Mouse (Mus musculus) embryonic facial prominence, embryonic 14.5 days (tissue): ENCODE measurements around the gene Zbtb4. TPM values are rescaled to one million over a fixed set of nuclear protein-coding genes. Genes with fewer than 3 reads are reported as not detected.

ENCODE experiments used
- ATAC-seq: fragments of 200-750 bp; cut with Nextera tagmentation; 2 replicates; pipeline ENCODE4 v1.8.0; 2017; ENCODE audit warnings: low read depth, moderate number of reproducible peaks, moderate TSS enrichment
- DNase-seq: peaks from one replicate; pipeline ENCODE4 v3.0.0-alpha.2; 2015; ENCODE audit warnings: low spot score
- H3K27ac ChIP-seq: fragments of 300-500 bp; sonication (generic); replicated peaks from 2 replicates; pipeline ENCODE4 v1.5.1; 2014; ENCODE audit warnings: low read depth, mild to moderate bottlenecking, low read length, moderate library complexity
- H3K27me3 ChIP-seq: fragments of 300-500 bp; sonication (generic); replicated peaks from 2 replicates; pipeline ENCODE4 v1.6.1; 2014; ENCODE audit warnings: low read length; ENCODE audit not compliant: control insufficient read depth, insufficient read depth
- H3K36me3 ChIP-seq: fragments of 300-500 bp; sonication (generic); 2 replicates; pipeline ENCODE4 v1.6.1; 2014; ENCODE audit warnings: low read length, mixed read lengths; ENCODE audit not compliant: control insufficient read depth, insufficient read depth
- H3K4me1 ChIP-seq: fragments of 300-500 bp; sonication (generic); 2 replicates; pipeline ENCODE4 v1.6.1; 2014; ENCODE audit warnings: antibody characterized with exemption, low read length; ENCODE audit not compliant: control insufficient read depth, insufficient read depth
- H3K4me2 ChIP-seq: fragments of 300-500 bp; sonication (generic); 2 replicates; pipeline ENCODE4 v1.6.1; 2014; ENCODE audit warnings: low read depth, mild to moderate bottlenecking, low read length, moderate library complexity, mixed read lengths
- H3K4me3 ChIP-seq: fragments of 300-500 bp; sonication (generic); 2 replicates; pipeline ENCODE4 v1.5.1; 2014; ENCODE audit warnings: low read depth, mild to moderate bottlenecking, low read length
- H3K9ac ChIP-seq: fragments of 300-500 bp; sonication (generic); 2 replicates; pipeline ENCODE4 v1.6.1; 2014; ENCODE audit warnings: low read depth, mild to moderate bottlenecking, low read length, moderate library complexity, mixed read lengths
- H3K9me3 ChIP-seq: fragments of 300-500 bp; sonication (generic); 2 replicates; pipeline ENCODE4 v1.6.1; 2016; ENCODE audit warnings: low read length; ENCODE audit not compliant: control insufficient read depth
- WGBS: fragments of 180-500 bp; shearing (Covaris S2); extraction: QIAGEN DNeasy Blood & Tissue Kit; methylation state at CpG from one replicate; pipeline ENCODE4 v1.1.7; 2014; 5-methylcytosine and 5-hydroxymethylcytosine counted together
- polyA plus RNA-seq: library from polyadenylated mRNA; unstranded; fragments of >200 nt; fragmentation: Nextera tagmentation; extraction: Ambion mirVana; gene quantifications from 2 replicates; pipeline ENCODE4 v1.2.1, GENCODE M21; 2014

The Zbtb4 gene
- polyA plus RNA-seq, 1 experiment from 2014 or later, result 3.9 TPM

DNA sequence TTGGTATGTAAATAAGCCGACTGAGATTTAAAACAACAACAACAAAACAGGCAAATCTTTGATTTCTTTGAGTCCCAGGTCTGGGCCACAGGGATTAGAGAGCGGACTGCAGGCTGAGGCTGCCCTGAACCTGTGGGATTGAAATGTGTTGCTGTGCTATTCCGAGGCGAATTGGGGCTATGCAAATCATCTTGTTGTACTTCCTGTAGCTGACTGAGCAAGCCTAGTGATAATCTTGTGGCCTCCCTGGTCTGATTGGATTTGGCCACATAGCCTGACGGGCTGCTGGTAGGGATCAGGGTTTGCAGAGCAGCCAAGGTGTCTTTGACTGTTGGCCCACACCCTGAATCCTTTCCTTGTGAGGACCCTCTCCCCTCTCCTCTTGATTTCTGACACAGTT lies 9.2 kb downstream of the Zbtb4 start:
- no peaks in the 10 kb centered on the region for H3K9me3 ChIP-seq
- WGBS, result 49% methylated on average over 5 of the region's 5 CpGs
- H3K4me3 ChIP-seq, result no peak overlapping the region
- H3K4me2 ChIP-seq, result no peak overlapping the region
- no peak overlapping the region for H3K9ac ChIP-seq
- no peaks in the 10 kb centered on the region; the same call in 1 of the 2 replicates for H3K4me1 ChIP-seq
- no peaks in the 10 kb centered on the region for H3K27me3 ChIP-seq
- H3K27ac ChIP-seq, result no peak overlapping the region
- DNase-seq (no peak), ATAC-seq (no peak)
- peaks cover 29% of the 10 kb centered on the region for H3K36me3 ChIP-seq

DNA sequence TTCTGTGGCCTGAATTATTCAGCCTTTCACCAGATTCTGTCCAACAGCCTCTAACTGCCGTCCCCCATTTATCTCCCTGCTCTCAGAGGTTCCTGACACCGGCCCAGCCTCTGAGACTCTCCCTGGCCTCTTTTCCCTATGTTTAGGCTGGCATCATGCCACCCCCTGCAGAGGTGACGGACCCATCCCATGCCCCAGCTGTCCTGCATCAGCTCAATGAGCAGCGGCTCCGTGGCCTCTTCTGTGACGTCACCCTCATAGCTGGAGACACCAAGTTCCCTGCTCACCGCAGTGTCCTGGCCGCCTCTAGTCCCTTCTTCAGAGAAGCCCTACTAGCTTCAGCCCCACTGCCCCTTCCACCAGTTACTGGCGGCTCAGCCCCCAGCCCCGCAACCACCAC lies 10.0 kb downstream of the Zbtb4 start:
- Histone ChIP-seq H3K9ac (0 out of 2 replicates have a peak overlapping the region, but pooled peaks have one; percentile 8), H3K9me3 (no peaks in the 10 kb centered on the region), H3K27ac (no peak overlapping the region), H3K4me2 (no peak overlapping the region), H3K27me3 (no peaks in the 10 kb centered on the region), H3K4me3 (no peak overlapping the region), H3K36me3 (peaks cover 29% of the 10 kb centered on the region), H3K4me1 (no peaks in the 10 kb centered on the region; the same call in 1 of the 2 replicates)
- 74% methylated on average over 10 of the region's 10 CpGs for WGBS
- ATAC-seq (no peak), DNase-seq (no peak)

- no peak for DNase-seq
- no peak overlapping the region for H3K4me2 ChIP-seq
- WGBS, result 81% methylated on average over 20 of the region's 20 CpGs
- H3K4me3 ChIP-seq, result no peak overlapping the region
- no peaks in the 10 kb centered on the region for H3K9me3 ChIP-seq
- no peaks in the 10 kb centered on the region for H3K27me3 ChIP-seq
- no peak overlapping the region for H3K27ac ChIP-seq
- no peak overlapping the region for H3K9ac ChIP-seq
- ATAC-seq, result no peak
- peaks cover 29% of the 10 kb centered on the region for H3K36me3 ChIP-seq
- no peaks in the 10 kb centered on the region; the same call in 1 of the 2 replicates for H3K4me1 ChIP-seq
Observed at GRCm38 (mm10) chr11:69776488-69776887, 10.8 kb downstream of the Zbtb4 start.

- DNase-seq, result no peak
- H3K4me2 ChIP-seq, result no peak overlapping the region
- no peaks in the 10 kb centered on the region; the same call in 1 of the 2 replicates for H3K4me1 ChIP-seq
- H3K27ac ChIP-seq, result no peak overlapping the region
- no peaks in the 10 kb centered on the region for H3K9me3 ChIP-seq
- no peak for ATAC-seq
- no peak overlapping the region for H3K9ac ChIP-seq
- 57% methylated on average over 20 of the region's 26 CpGs for WGBS
- H3K36me3 ChIP-seq, result peaks cover 29% of the 10 kb centered on the region
- no peaks in the 10 kb centered on the region for H3K27me3 ChIP-seq
- no peak overlapping the region for H3K4me3 ChIP-seq
Observed at GRCm38 (mm10) chr11:69777504-69778257, 12.0 kb downstream of the Zbtb4 start.

DNA sequence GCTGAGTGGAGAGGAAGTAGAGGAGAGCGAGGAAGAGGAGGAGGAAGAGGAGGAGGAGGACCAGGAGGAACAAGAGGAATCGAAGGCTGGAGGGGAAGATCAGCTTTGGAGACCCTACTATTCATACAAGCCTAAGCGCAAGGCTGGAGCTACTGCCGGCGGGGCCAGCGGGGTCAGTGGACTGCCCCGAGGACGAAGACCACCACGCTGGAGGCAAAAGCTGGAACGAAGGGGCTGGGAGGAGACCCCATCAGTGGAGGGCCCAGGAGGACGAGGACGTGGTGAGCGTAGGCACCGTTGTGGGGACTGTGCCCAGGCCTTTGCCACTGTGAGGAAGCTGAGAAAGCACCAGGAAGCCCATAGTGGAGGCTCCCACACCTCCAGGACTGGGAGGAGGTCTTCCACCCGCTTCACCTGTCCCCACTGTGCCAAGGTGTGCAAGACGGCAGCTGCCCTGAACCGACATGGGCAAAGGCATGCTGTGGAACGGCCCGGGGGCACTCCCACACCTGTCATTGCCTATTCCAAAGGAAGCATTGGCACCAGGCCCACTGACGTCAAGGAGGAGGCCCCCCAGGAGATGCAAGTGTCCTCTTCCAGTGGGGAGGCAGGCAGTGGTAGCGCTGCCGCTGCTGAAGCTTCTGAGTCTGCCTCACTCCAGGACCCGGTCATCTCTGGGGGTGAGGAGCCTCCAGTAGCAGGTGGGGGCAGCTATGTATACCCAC lies 12.7 kb downstream of the Zbtb4 start:
- Histone ChIP-seq H3K27ac (no peak overlapping the region), H3K4me2 (no peak overlapping the region), H3K4me1 (no peaks in the 10 kb centered on the region; the same call in 1 of the 2 replicates), H3K9me3 (no peaks in the 10 kb centered on the region), H3K9ac (no peak overlapping the region), H3K4me3 (no peak overlapping the region), H3K36me3 (peaks cover 22% of the 10 kb centered on the region), H3K27me3 (no peaks in the 10 kb centered on the region)
- DNase-seq (peak; percentile 56), ATAC-seq (peak; percentile 41)
- WGBS, result 65% methylated on average over 19 of the region's 23 CpGs

DNA sequence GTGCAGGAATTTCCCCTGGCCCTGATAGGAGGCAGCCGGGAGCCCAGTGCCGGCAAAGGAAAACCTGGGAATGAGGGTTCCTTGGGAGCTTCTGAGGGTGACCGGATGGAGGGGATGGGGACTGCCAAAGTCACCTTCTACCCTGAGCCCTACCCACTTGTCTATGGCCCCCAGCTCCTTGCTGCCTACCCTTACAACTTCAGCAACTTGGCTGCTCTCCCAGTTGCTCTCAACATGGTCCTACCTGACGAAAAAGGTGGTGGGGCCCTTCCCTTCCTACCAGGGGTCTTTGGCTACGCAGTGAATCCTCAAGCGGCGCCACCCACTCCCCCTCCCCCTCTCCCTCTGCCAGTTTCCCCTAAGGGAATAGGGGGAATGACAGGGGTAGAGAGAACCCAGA lies 13.3 kb downstream of the Zbtb4 start:
- no peak overlapping the region for H3K9ac ChIP-seq
- no peak overlapping the region for H3K4me2 ChIP-seq
- no peak for ATAC-seq
- H3K4me3 ChIP-seq, result no peak overlapping the region
- H3K27me3 ChIP-seq, result no peaks in the 10 kb centered on the region
- H3K4me1 ChIP-seq, result no peaks in the 10 kb centered on the region; the same call in 1 of the 2 replicates
- 38% methylated on average over 7 of the region's 7 CpGs for WGBS
- no peaks in the 10 kb centered on the region for H3K9me3 ChIP-seq
- H3K36me3 ChIP-seq, result peaks cover 22% of the 10 kb centered on the region
- no peak overlapping the region for H3K27ac ChIP-seq
- no peak for DNase-seq

DNA sequence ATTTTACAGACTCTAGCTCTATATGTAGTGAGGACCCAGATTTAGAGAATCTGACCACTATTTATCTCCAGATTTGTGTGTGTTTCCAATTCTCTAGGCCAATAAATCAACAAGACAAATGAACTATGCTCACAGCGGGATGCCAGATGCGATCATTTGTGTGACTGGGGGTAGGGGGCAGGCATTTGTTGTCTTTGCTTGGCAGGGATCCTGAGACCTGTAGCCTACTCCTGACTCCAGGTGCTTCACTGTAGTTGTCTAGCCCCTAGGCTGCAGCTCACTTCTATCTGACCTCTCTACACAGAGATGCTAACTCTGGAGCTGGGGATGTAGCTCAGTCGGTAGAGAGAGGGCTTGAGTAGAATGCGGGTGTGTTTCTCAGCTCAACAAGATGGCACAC lies 16.1 kb downstream of the Zbtb4 start:
- Histone ChIP-seq H3K27me3 (no peaks in the 10 kb centered on the region), H3K4me1 (no peaks in the 10 kb centered on the region; the same call in 1 of the 2 replicates), H3K9me3 (no peaks in the 10 kb centered on the region), H3K9ac (no peak overlapping the region), H3K27ac (no peak overlapping the region), H3K4me3 (no peak overlapping the region), H3K4me2 (no peak overlapping the region), H3K36me3 (peaks cover 7% of the 10 kb centered on the region)
- ATAC-seq, result no peak
- 31% methylated on average over 4 of the region's 4 CpGs for WGBS
- no peak for DNase-seq

DNA sequence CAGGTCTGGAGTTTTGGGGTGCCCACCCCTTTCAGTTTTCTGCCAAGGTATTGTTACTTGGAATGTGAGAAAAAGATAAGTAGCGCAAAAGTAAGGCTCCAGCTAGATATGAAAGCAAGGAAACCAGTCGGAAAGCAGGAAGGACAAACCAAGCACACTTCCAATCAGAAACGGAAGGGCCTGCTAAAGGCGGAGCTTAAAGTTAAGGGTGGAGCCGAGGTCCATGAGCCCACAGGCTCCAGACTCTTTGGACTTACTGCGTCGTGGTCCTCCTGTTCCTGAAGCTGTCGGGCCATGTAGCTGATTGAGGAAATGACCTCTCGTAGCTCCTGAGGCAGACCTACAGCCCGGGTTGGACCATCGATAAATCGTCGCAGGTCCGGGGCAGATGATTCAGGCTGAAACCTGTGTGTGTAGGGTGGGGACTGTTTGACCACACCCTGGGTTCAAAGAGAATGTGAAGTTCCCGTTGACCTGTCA lies 19.1 kb downstream of the Zbtb4 start:
- ATAC-seq, result no peak
- Histone ChIP-seq H3K36me3 (no peaks in the 10 kb centered on the region), H3K27ac (no peak overlapping the region), H3K9ac (no peak overlapping the region), H3K9me3 (no peaks in the 10 kb centered on the region), H3K4me3 (no peak overlapping the region), H3K4me2 (peak overlapping the region; percentile 15), H3K27me3 (no peaks in the 10 kb centered on the region), H3K4me1 (no peaks in the 10 kb centered on the region)
- WGBS, result 52% methylated on average over 15 of the region's 15 CpGs
- DNase-seq, result no peak
